Mouse (Mus musculus): ENCODE results near the gene St5. TPM values are rescaled to one million over a fixed set of nuclear protein-coding genes. Genes with fewer than 3 reads are reported as not detected.
A peak's percentile ranks its signal among the peaks of the same experiment; 100 is the strongest.

Gene St5
- total RNA-seq, 2 experiments from 2014 or later, result 6.8 to 7.7 TPM

- intact Hi-C loops (cut with DNase I), result no loop called here
- no peak for TF ChIP-seq CTCF (IDR thresholded peaks at IDR 0.05)
- no peak for DNase-seq
- no peak overlapping the region for H3K27ac ChIP-seq
- no peak overlapping the region; the same call in 1 of the 2 replicates for H3K4me3 ChIP-seq
Observed at GRCm38 (mm10) chr7:109562154-109562599, 141.2 kb downstream of the St5 start.

GRCm38 (mm10) chr7:109561466-109562153 is 141.8 kb downstream of the St5 start:
- Histone ChIP-seq H3K27ac (no peak overlapping the region), H3K4me3 (no peak overlapping the region)
- intact Hi-C loops (cut with DNase I), result no loop called here
- no peak for TF ChIP-seq CTCF (IDR thresholded peaks at IDR 0.05)
- DNase-seq, result no peak

DNA sequence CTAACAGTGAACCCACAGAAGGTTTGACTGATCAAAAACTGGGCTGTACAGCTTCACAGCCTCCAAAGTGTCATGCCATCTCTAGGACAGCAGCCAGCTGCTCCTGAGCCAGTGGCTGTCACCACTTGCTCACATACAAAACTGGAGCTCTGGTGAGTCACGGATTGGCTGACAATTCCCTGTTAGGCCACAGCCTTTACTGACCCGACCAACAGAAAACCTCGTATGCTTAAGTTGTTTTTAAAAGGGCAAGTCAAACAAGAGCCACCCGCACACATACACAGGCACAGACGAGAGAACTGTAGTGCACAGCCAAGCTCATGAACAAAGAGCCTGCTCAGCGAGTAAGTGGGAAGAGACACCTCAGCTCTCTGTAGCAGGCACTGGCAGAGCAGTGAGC is 143.9 kb downstream of the St5 start:
- DNase-seq, result peak; percentile 79
- intact Hi-C loops (cut with DNase I), result no loop called here
- H3K27ac ChIP-seq, result peak overlapping the region; percentile 70
- TF ChIP-seq CTCF (IDR thresholded peaks at IDR 0.05), result no peak
- no peak overlapping the region for H3K4me3 ChIP-seq

- DNase-seq, result no peak
- intact Hi-C loops (cut with DNase I), result no loop called here
- Histone ChIP-seq H3K27ac (peak overlapping the region; percentile 43), H3K4me3 (no peak overlapping the region)
- no peak for TF ChIP-seq CTCF (IDR thresholded peaks at IDR 0.05)
Observed at GRCm38 (mm10) chr7:109546726-109547125, 156.7 kb downstream of the St5 start.

DNA sequence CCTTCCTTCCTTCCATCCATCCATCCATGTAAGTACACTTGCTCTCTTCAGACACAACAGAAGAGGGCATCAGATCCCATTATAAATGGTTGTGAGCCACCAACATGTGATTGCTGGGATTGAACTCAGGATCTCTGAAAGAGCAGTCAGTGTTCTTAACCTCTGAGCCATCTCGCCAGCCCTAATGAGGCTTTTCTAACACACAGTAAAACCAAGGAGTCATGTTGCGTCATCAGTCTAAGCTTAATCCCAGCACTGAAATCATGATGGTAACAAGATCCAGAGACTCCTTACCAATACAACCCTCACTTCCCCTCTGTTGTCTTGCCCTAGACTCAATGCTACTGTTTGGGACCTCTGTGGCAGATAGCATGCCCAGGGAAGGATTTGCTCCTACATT is 157.2 kb downstream of the St5 start:
- DNase-seq, result no peak
- H3K4me3 ChIP-seq, result no peak overlapping the region
- TF ChIP-seq CTCF (IDR thresholded peaks at IDR 0.05), result no peak
- H3K27ac ChIP-seq, result peak overlapping the region; percentile 43
- intact Hi-C loops (cut with DNase I), result no loop called here

DNA sequence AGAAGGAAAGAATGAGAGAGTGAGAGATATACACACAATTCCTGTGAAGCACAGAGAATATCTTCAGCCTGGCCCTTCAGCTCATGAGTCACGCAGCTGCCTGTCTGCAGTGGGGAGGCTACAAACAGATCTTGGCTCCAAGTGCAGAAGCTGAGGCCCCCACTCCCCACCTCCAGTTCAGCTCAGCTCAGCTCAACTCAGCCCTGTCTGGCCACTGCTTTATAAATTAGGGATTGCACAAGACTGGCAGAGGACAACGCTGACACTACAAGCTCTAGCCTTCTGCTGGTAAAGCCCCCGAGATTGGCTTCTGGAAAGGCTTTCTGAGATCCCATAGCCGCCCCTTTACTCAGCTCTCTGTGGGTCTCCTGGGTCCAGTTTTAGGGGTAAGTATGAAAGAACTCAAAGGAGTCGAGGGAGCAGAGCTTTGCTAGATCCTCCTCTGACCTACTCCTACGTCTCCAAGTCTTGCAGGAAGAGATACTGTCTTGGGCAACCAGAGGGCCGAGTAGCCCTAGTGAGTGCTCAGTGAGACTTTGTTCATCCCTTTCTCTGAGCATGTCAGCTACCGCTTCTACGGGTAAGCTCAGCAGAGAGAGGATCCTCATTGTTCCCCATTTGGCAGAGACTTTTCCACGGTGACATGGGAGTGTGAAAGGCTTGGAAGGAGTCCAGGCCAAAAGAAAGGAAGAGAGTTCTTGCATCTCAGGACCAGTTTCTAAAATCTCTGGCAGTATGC is 158.0 kb downstream of the St5 start:
- H3K27ac ChIP-seq, result peak overlapping the region; percentile 79
- peak; percentile 60 for DNase-seq
- no peak for TF ChIP-seq CTCF (IDR thresholded peaks at IDR 0.05)
- no peak overlapping the region; the same call in 1 of the 2 replicates for H3K4me3 ChIP-seq
- intact Hi-C loops (cut with DNase I), result no loop called here

GRCm38 (mm10) chr7:109544792-109545191 is 158.6 kb downstream of the St5 start:
- intact Hi-C loops (cut with DNase I), result no loop called here
- no peak for DNase-seq
- Histone ChIP-seq H3K4me3 (peak overlapping the region; percentile 8; the same call in 1 of the 2 replicates), H3K27ac (peak overlapping the region; percentile 79)
- TF ChIP-seq CTCF (IDR thresholded peaks at IDR 0.05), result no peak

- no peak for TF ChIP-seq CTCF (IDR thresholded peaks at IDR 0.05)
- Histone ChIP-seq H3K4me3 (peak overlapping the region; percentile 4; the same call in 1 of the 2 replicates), H3K27ac (peak overlapping the region; percentile 78)
- DNase-seq, result no peak
- intact Hi-C loops (cut with DNase I), result no loop called here
Observed at GRCm38 (mm10) chr7:109542364-109542628, 161.1 kb downstream of the St5 start.

DNA sequence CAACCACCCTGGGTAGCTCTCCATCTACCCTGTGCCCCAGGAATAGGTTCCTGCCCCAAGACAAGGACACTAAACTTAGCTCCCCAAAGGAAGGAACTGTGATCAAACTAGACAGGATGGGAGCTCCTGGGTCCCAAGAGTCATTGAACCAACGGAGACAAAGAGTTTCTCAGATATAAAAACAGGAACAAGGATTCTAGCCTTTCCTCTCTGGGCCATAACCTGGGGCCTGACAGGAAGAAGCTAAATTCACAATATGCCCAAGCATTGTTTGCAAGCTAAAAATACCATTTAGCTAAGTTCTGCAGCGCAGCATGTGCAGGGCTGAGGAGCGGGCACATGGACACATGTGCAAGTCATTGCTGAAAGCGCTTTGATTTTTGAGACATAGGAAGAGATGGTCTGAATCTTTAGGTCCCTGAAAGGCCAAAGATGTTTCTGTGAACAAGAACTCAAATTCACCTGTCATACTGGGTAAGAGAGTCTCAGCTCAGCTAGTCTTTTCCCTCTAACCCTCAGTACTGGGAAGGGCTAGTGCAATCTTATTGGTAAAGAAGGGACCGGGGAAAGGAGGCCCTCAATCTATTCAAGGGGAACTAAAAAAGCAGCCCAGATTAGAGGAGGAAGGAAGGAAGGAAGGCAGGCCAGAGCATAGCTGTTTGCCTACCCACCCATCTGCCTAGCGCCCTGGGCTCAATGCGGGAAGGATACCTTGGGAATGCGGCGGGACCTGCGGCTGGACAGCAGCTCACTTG is 161.6 kb downstream of the St5 start:
- no peak for TF ChIP-seq CTCF (IDR thresholded peaks at IDR 0.05)
- no peak for DNase-seq
- intact Hi-C loops (cut with DNase I), result no loop called here
- H3K27ac ChIP-seq, result peak overlapping the region; percentile 78
- H3K4me3 ChIP-seq, result peak overlapping the region; percentile 4; the same call in 1 of the 2 replicates

DNA sequence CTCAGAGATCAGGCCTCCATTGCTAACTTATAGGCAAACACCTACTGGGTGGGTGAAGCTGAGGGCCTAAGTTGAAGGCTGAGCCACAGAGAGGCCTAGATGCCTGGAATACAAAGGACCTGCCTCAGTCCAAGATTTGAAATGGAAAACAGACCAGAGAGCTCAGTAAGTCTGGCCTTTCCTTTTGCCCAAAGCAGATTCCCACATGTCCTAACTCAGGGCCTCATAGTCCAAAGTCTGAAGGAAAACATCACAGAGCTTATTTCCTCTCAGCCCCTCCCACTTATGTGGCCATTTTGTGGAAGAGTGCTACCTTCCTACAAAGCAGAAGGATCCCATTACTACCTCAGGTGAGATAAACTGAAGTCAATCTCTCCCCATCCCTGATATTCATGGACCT is 162.5 kb downstream of the St5 start:
- no peak for TF ChIP-seq CTCF (IDR thresholded peaks at IDR 0.05)

GRCm38 (mm10) chr7:109536451-109536946 is 166.9 kb downstream of the St5 start:
- intact Hi-C loops (cut with DNase I), result no loop called here
- 0 out of 2 replicates have a peak, but pooled peaks have one; percentile 6 for TF ChIP-seq CTCF (IDR thresholded peaks at IDR 0.05)
- peak overlapping the region; percentile 82 for H3K27ac ChIP-seq
- no peak overlapping the region; the same call in 1 of the 2 replicates for H3K4me3 ChIP-seq
- peak; percentile 88 for DNase-seq

More for the DNA sequence above, 162.5 kb downstream of the St5 start:
- H3K4me3 ChIP-seq, result no peak overlapping the region
- no peak for DNase-seq
- intact Hi-C loops (cut with DNase I), result no loop called here
- peak overlapping the region; percentile 78 for H3K27ac ChIP-seq

DNA sequence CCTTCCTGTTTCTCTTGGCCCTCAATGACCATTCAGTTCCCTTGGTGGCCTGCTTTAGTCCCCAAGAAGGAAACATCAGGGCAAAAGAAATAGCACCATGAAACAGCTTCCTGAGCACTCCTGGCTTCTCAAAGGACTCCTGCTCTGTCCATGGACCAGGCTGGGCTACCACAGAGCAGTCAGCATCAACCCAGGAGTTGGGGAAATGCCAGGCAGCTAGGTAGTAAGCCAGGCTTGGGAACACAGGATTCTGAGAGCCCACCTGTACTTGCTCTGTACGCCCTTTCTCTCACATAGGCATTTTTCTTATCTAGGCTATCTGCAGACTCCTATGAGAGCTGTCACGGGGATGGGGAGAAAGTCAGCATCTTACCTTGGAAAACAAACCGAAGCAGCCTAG is 168.5 kb downstream of the St5 start:
- no peak for DNase-seq
- Histone ChIP-seq H3K4me3 (no peak overlapping the region), H3K27ac (peak overlapping the region; percentile 82)
- no peak for TF ChIP-seq CTCF (IDR thresholded peaks at IDR 0.05)
- intact Hi-C loops (cut with DNase I), result no loop called here

DNA sequence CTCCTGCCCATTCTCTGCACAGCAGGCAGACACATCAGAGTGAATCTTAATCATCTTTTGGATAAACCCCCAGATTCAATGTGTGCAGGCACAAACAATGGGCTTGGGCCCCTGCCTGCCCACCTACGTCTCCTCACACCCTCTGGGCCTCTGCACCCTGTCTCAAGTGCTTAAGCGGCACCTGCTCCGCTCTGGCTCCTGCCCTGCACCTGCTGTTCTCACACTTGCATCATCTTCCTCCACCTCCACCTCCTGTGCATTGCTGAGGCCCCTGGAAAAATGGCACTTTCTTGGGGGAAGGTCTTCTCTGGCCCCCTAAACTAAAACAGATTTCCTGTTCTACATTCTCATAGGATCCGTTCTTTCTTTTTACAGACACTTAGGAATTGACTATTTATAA is 169.5 kb downstream of the St5 start:
- peak overlapping the region; percentile 82 for H3K27ac ChIP-seq
- no peak for DNase-seq
- intact Hi-C loops (cut with DNase I), result no loop called here
- no peak overlapping the region for H3K4me3 ChIP-seq
- no peak for TF ChIP-seq CTCF (IDR thresholded peaks at IDR 0.05)

All from gastrocnemius, adult 2 months (tissue).